Mouse (Mus musculus): ENCODE measurements around the gene Tmem108.

DNA sequence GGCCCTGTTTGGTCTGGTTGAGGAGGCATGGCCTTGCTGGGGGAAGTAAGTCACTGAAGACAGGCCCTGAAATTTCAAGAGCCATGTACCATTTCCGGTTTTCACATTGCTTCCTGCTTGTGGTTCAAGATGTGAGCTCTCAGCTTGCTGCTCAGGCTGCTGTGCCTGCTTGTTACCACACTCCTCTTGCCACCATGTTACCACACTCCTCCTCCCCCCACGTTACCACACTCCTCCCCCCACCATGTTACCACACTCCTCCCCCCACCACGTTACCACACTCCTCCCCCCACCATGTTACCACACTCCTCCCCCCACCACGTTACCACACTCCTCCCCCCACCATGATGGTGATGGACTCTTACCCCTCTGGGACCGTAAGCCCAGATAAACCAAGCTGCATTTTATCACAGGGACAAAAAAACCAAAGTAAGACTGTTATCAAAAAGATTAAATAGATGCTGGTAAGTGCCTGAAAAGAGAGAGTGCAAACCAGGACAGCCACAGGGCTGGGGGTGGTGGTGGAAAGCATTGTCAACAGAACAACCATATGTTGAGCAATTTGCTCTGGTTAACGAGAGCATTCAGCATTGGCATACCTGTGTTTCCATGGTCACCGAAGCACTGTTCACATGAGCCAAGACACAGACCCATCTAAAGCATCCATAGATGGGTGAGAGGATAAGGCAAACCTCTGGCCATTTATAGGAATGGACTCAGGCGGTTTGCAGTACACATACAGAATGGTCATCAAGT lies 109.3 kb downstream of the Tmem108 start:
- TF ChIP-seq CTCF (IDR thresholded peaks at IDR 0.05; ENCODE audit: low read depth) (no peak), EP300 (IDR thresholded peaks at IDR 0.05; ENCODE audit: low read depth) (no peak)

Data from heart, postnatal 0 days (tissue).